Mouse (Mus musculus) small intestine, adult 2 months (tissue): ENCODE measurements around the gene Slc4a4. TPM values are rescaled to one million over a fixed set of nuclear protein-coding genes. Genes with fewer than 3 reads are reported as not detected.

Experiments used
- H3K27ac ChIP-seq: fragments of 200-500 bp; 2 replicates; pipeline ENCODE4 v1.5.1; 2012; ENCODE audit warnings: low read depth, low read length, control low read depth, inconsistent platforms; ENCODE audit not compliant: insufficient read depth
- H3K27me3 ChIP-seq: fragments of 200-500 bp; 2 replicates; pipeline ENCODE4 v1.6.1; 2012; ENCODE audit warnings: mild to moderate bottlenecking, moderate library complexity, low read length, inconsistent platforms; ENCODE audit not compliant: control insufficient read depth, insufficient read depth
- H3K36me3 ChIP-seq: fragments of 200-500 bp; 2 replicates; pipeline ENCODE4 v1.6.1; 2012; ENCODE audit warnings: mild to moderate bottlenecking, low read length, control low read depth, inconsistent platforms; ENCODE audit not compliant: control insufficient read depth, insufficient read depth
- H3K4me1 ChIP-seq: fragments of 200-500 bp; 2 replicates; pipeline ENCODE4 v1.6.1; 2012; ENCODE audit warnings: low read length, inconsistent platforms, mixed read lengths; ENCODE audit not compliant: control insufficient read depth, insufficient read depth, insufficient read length
- H3K4me3 ChIP-seq: fragments of 200-500 bp; 2 replicates; pipeline ENCODE4 v1.5.1; 2012; ENCODE audit warnings: low read depth, mild to moderate bottlenecking, control low read depth, inconsistent platforms, low read length, moderate library complexity
- CTCF ChIP-seq: fragments of 200-500 bp; IDR thresholded peaks from 2 replicates; pipeline ENCODE4 v1.5.1; 2012; ENCODE audit warnings: low read depth, mild to moderate bottlenecking, control low read depth, inconsistent platforms, low read length, moderate library complexity, mixed read lengths; ENCODE audit not compliant: insufficient replicate concordance, insufficient read length; ENCODE audit errors: extremely low read depth
- POLR2A ChIP-seq: fragments of 200-500 bp; IDR thresholded peaks from 2 replicates; pipeline ENCODE4 v1.6.1; 2012; ENCODE audit warnings: low read depth, mild to moderate bottlenecking, control low read depth, inconsistent platforms, low read length, moderate library complexity
- WGBS: fragments of 180-500 bp; shearing (Covaris S2); methylation state at CpG from one replicate; pipeline ENCODE4 v1.1.7; 2018; 5-methylcytosine and 5-hydroxymethylcytosine counted together
- polyA plus RNA-seq: library from polyadenylated mRNA; depleted of rRNA; stranded (reverse); fragments of >200 nt; gene quantifications from 2 replicates; pipeline ENCODE4 v1.2.3, GENCODE M21; 2012

The Slc4a4 gene
- polyA plus RNA-seq, 1 experiment = 15.3 TPM

GRCm38 (mm10) chr5:88996246-88996645 is 109.6 kb downstream of the Slc4a4 start:
- WGBS = 95% methylated on average over 8 of the region's 8 CpGs
- no peak for TF ChIP-seq POLR2A
- no peak for TF ChIP-seq CTCF
- no peak overlapping the region for H3K4me3 ChIP-seq
- no peaks in the 10 kb centered on the region for H3K27me3 ChIP-seq
- H3K4me1 ChIP-seq = no peaks in the 10 kb centered on the region
- no peak overlapping the region for H3K27ac ChIP-seq
- no peaks in the 10 kb centered on the region for H3K36me3 ChIP-seq

GRCm38 (mm10) chr5:88997277-88997676 is 110.7 kb downstream of the Slc4a4 start:
- no peaks in the 10 kb centered on the region for H3K27me3 ChIP-seq
- H3K27ac ChIP-seq = no peak overlapping the region
- H3K36me3 ChIP-seq = no peaks in the 10 kb centered on the region
- H3K4me1 ChIP-seq = no peaks in the 10 kb centered on the region
- no peak for TF ChIP-seq CTCF
- no peak for TF ChIP-seq POLR2A
- no peak overlapping the region for H3K4me3 ChIP-seq
- WGBS = 65% methylated on average over 6 of the region's 6 CpGs

GRCm38 (mm10) chr5:88999793-89000192 is 113.2 kb downstream of the Slc4a4 start:
- no peak for TF ChIP-seq POLR2A
- no peak for TF ChIP-seq CTCF
- H3K27me3 ChIP-seq = no peaks in the 10 kb centered on the region
- no peak overlapping the region for H3K27ac ChIP-seq
- H3K4me3 ChIP-seq = no peak overlapping the region
- no peaks in the 10 kb centered on the region for H3K36me3 ChIP-seq
- 50% methylated on average over 6 of the region's 6 CpGs for WGBS
- no peaks in the 10 kb centered on the region for H3K4me1 ChIP-seq

GRCm38 (mm10) chr5:89000598-89000997 is 114.0 kb downstream of the Slc4a4 start:
- TF ChIP-seq POLR2A (no peak), CTCF (no peak)
- H3K4me1 ChIP-seq = no peaks in the 10 kb centered on the region
- H3K36me3 ChIP-seq = no peaks in the 10 kb centered on the region
- no peak overlapping the region for H3K27ac ChIP-seq
- WGBS = 97% methylated on average over 7 of the region's 7 CpGs
- H3K27me3 ChIP-seq = no peaks in the 10 kb centered on the region
- no peak overlapping the region for H3K4me3 ChIP-seq

- H3K27me3 ChIP-seq = no peaks in the 10 kb centered on the region
These were observed 123.5 kb downstream of the Slc4a4 start for GRCm38 (mm10) chr5:89010116-89010515.

GRCm38 (mm10) chr5:89012456-89012855 is 125.8 kb downstream of the Slc4a4 start:
- H3K27ac ChIP-seq = no peak overlapping the region
- 85% methylated on average over 3 of the region's 3 CpGs for WGBS
- no peak for TF ChIP-seq CTCF
- no peak for TF ChIP-seq POLR2A
- H3K36me3 ChIP-seq = no peaks in the 10 kb centered on the region
- peaks cover 2% of the 10 kb centered on the region for H3K4me1 ChIP-seq
- no peaks in the 10 kb centered on the region for H3K27me3 ChIP-seq
- H3K4me3 ChIP-seq = no peak overlapping the region

More at GRCm38 (mm10) chr5:89010116-89010515, 123.5 kb downstream of the Slc4a4 start:
- H3K27ac ChIP-seq = no peak overlapping the region
- H3K4me3 ChIP-seq = no peak overlapping the region
- H3K4me1 ChIP-seq = no peaks in the 10 kb centered on the region
- H3K36me3 ChIP-seq = no peaks in the 10 kb centered on the region
- whole genome bisulfite sequencing = 70% methylated on average over 5 of the region's 5 CpGs
- TF ChIP-seq POLR2A (no peak), CTCF (no peak)

GRCm38 (mm10) chr5:89014782-89015181 is 128.2 kb downstream of the Slc4a4 start:
- 84% methylated on average over 2 of the region's 2 CpGs for WGBS
- Histone ChIP-seq H3K36me3 (no peaks in the 10 kb centered on the region), H3K27ac (no peak overlapping the region), H3K4me3 (no peak overlapping the region), H3K27me3 (no peaks in the 10 kb centered on the region), H3K4me1 (peaks cover 2% of the 10 kb centered on the region)
- no peak for TF ChIP-seq CTCF
- TF ChIP-seq POLR2A = no peak

- Histone ChIP-seq H3K4me3 (no peak overlapping the region), H3K4me1 (peaks cover 2% of the 10 kb centered on the region), H3K27ac (no peak overlapping the region), H3K27me3 (no peaks in the 10 kb centered on the region), H3K36me3 (no peaks in the 10 kb centered on the region)
- TF ChIP-seq CTCF (no peak), POLR2A (no peak)
- WGBS = 33% methylated on average over 5 of the region's 5 CpGs
These were observed 129.3 kb downstream of the Slc4a4 start for GRCm38 (mm10) chr5:89015878-89016277.
